Comparison of ENCODE assay signal across 8 mouse cellular contexts in genomic region chr4:133706956-133707355, GRCm38 (mm10). TPM values are rescaled to one million over a fixed set of nuclear protein-coding genes. Genes with fewer than 3 reads are reported as not detected.
DNase-seq lines count a peak whose midpoint lies in the region; ATAC-seq and TF ChIP-seq lines count a peak whose summit lies in the region.

No protein-coding gene starts in this region.

- 86% methylated on average over 8 of the region's 8 CpGs for WGBS in midbrain, embryonic 15.5 days
- 88% methylated on average over 8 of the region's 8 CpGs for WGBS in midbrain, embryonic 13.5 days
- 1% methylated on average over 8 of the region's 8 CpGs for WGBS in cerebellum, adult 2 months
- WGBS in intestine, postnatal 0 days, result 49% methylated on average over 8 of the region's 8 CpGs
- WGBS in limb, embryonic 14.5 days, result 50% methylated on average over 8 of the region's 8 CpGs

- no peak for TF ChIP-seq CTCF in cerebellum, adult 2 months (IDR thresholded peaks at IDR 0.05; ENCODE audit: borderline replicate concordance, insufficient read depth, low read depth, low read length)
- no peak for TF ChIP-seq CTCF in intestine, postnatal 0 days (IDR thresholded peaks at IDR 0.05; ENCODE audit: low read depth)

- no peaks in the 10 kb centered on the region for H3K9me3 ChIP-seq in midbrain, embryonic 15.5 days
- H3K9me3 ChIP-seq in midbrain, embryonic 13.5 days, result no peaks in the 10 kb centered on the region
- H3K9me3 ChIP-seq in intestine, postnatal 0 days (ENCODE audit: control insufficient read depth), result no peaks in the 10 kb centered on the region
- no peaks in the 10 kb centered on the region for H3K9me3 ChIP-seq in limb, embryonic 14.5 days (ENCODE audit: control insufficient read depth, low read length)

- no peak overlapping the region for H3K9ac ChIP-seq in midbrain, embryonic 15.5 days
- H3K9ac ChIP-seq in midbrain, embryonic 13.5 days (replicated peaks), result no peak overlapping the region
- no peak overlapping the region for H3K9ac ChIP-seq in intestine, postnatal 0 days (ENCODE audit: low read depth, low read length)
- H3K9ac ChIP-seq in limb, embryonic 14.5 days (ENCODE audit: low read depth, low read length, severe bottlenecking), result no peak overlapping the region

- peaks cover 6% of the 10 kb centered on the region; the same call in 1 of the 2 replicates for H3K36me3 ChIP-seq in midbrain, embryonic 15.5 days (replicated peaks)
- H3K36me3 ChIP-seq in midbrain, embryonic 13.5 days, result peaks cover 55% of the 10 kb centered on the region
- H3K36me3 ChIP-seq in intestine, postnatal 0 days (ENCODE audit: control insufficient read depth, insufficient read depth), result peaks cover 49% of the 10 kb centered on the region
- peaks cover 75% of the 10 kb centered on the region for H3K36me3 ChIP-seq in limb, embryonic 14.5 days (ENCODE audit: control insufficient read depth, insufficient read depth, low read length)

- peak; percentile 76 to 86 for DNase-seq in cerebellum, adult 2 months
- peak; percentile 56 to 57 for DNase-seq in gastrocnemius, postnatal 36 days
- DNase-seq in limb, embryonic 14.5 days (ENCODE audit: low spot score), result peak; percentile 37
- peak; percentile 77 to 84 for DNase-seq in natural killer cell, adult 2 months (ENCODE audit: low spot score in 2 of 2)
- peak; percentile 82 for DNase-seq in thymus, postnatal 25 days

- no peaks in the 10 kb centered on the region for H3K27me3 ChIP-seq in midbrain, embryonic 15.5 days (replicated peaks)
- H3K27me3 ChIP-seq in midbrain, embryonic 13.5 days, result no peaks in the 10 kb centered on the region
- no peaks in the 10 kb centered on the region for H3K27me3 ChIP-seq in cerebellum, adult 2 months (ENCODE audit: control insufficient read depth, insufficient read depth, low read length)
- no peaks in the 10 kb centered on the region for H3K27me3 ChIP-seq in intestine, postnatal 0 days (replicated peaks; ENCODE audit: control insufficient read depth, insufficient read depth, low read length)
- no peaks in the 10 kb centered on the region for H3K27me3 ChIP-seq in limb, embryonic 14.5 days (ENCODE audit: control insufficient read depth, insufficient read depth, low read length)

- H3K4me1 ChIP-seq in midbrain, embryonic 15.5 days, result peaks cover 4% of the 10 kb centered on the region; the same call in 1 of the 2 replicates
- H3K4me1 ChIP-seq in midbrain, embryonic 13.5 days (replicated peaks), result peaks cover 12% of the 10 kb centered on the region; the same call in 1 of the 2 replicates
- peaks cover 31% of the 10 kb centered on the region for H3K4me1 ChIP-seq in cerebellum, adult 2 months (ENCODE audit: control insufficient read depth, insufficient read depth, low read length)
- peaks cover 14% of the 10 kb centered on the region; the same call in 1 of the 2 replicates for H3K4me1 ChIP-seq in intestine, postnatal 0 days (replicated peaks; ENCODE audit: control insufficient read depth, insufficient read depth, low read length)
- H3K4me1 ChIP-seq in limb, embryonic 14.5 days (ENCODE audit: control insufficient read depth, insufficient read depth, low read length), result peaks cover 3% of the 10 kb centered on the region; the same call in 1 of the 2 replicates

- intact Hi-C loops in gastrocnemius, postnatal 36 days (cut with DNase I), result no loop called here

- peak; percentile 20; the same call in 1 of the 2 replicates for TF ChIP-seq POLR2A in cerebellum, adult 2 months (IDR thresholded peaks at IDR 0.05; ENCODE audit: borderline replicate concordance, insufficient read depth, low read length)
- no peak for TF ChIP-seq POLR2A in limb, embryonic 14.5 days (IDR thresholded peaks at IDR 0.05; ENCODE audit: borderline replicate concordance, extremely low read depth, insufficient read depth, insufficient read length)

- no peak overlapping the region for H3K4me3 ChIP-seq in midbrain, embryonic 15.5 days
- H3K4me3 ChIP-seq in midbrain, embryonic 13.5 days (replicated peaks), result no peak overlapping the region
- no peak overlapping the region for H3K4me3 ChIP-seq in cerebellum, adult 2 months (replicated peaks; ENCODE audit: insufficient read depth, low read depth, low read length)
- H3K4me3 ChIP-seq in intestine, postnatal 0 days (ENCODE audit: low read depth, low read length), result no peak overlapping the region
- no peak overlapping the region for H3K4me3 ChIP-seq in limb, embryonic 14.5 days (replicated peaks; ENCODE audit: low read length)

- H3K4me2 ChIP-seq in midbrain, embryonic 15.5 days, result no peak overlapping the region
- no peak overlapping the region for H3K4me2 ChIP-seq in midbrain, embryonic 13.5 days (replicated peaks)
- H3K4me2 ChIP-seq in intestine, postnatal 0 days (replicated peaks; ENCODE audit: low read depth), result no peak overlapping the region
- no peak overlapping the region for H3K4me2 ChIP-seq in limb, embryonic 14.5 days (replicated peaks; ENCODE audit: low read depth, low read length, severe bottlenecking)

- ATAC-seq in midbrain, embryonic 15.5 days (replicated peaks), result no peak
- no peak for ATAC-seq in midbrain, embryonic 13.5 days
- ATAC-seq in intestine, postnatal 0 days, result no peak
- ATAC-seq in limb, embryonic 14.5 days (ENCODE audit: low FRiP score, low read depth), result no peak

- 0 out of 2 replicates have a peak overlapping the region, but pooled peaks have one; percentile 1 for H3K27ac ChIP-seq in midbrain, embryonic 15.5 days
- no peak overlapping the region for H3K27ac ChIP-seq in midbrain, embryonic 13.5 days
- peak overlapping the region; percentile 82; the same call in 1 of the 2 replicates for H3K27ac ChIP-seq in cerebellum, adult 2 months (ENCODE audit: insufficient read depth, low read length)
- peak overlapping the region; percentile 60; the same call in 1 of the 2 replicates for H3K27ac ChIP-seq in intestine, postnatal 0 days (ENCODE audit: low read depth, low read length)
- 0 out of 2 replicates have a peak overlapping the region, but pooled peaks have one; percentile 63 for H3K27ac ChIP-seq in limb, embryonic 14.5 days (replicated peaks; ENCODE audit: low read depth, low read length)

RNA-seq across cellular contexts. Expression of gene Pigv, which starts 34.5 kb away (rescaled TPM):
- polyA plus RNA-seq in midbrain, embryonic 15.5 days (2015; fragmentation: Nextera tagmentation; extraction: Ambion mirVana), result 16.0 and 16.2 TPM in 2 replicates
- polyA plus RNA-seq in midbrain, embryonic 13.5 days (2015; fragmentation: Nextera tagmentation; extraction: Ambion mirVana), result 13.7 and 16.0 TPM in 2 replicates
- polyA plus RNA-seq in cerebellum, adult 2 months (2012; rRNA removed), result 10.8 and 11.1 TPM in 2 replicates
- total RNA-seq in gastrocnemius, postnatal 36 days (2021), result 10 to 100 TPM in 1 of 2 experiments, 1 to 10 TPM in 1; 8.4 to 10.4 TPM
- polyA plus RNA-seq in intestine, postnatal 0 days (2015; fragmentation: Nextera tagmentation; extraction: Ambion mirVana), result 10.7 and 12.5 TPM in 2 replicates
- 12.2 and 13.7 TPM in 2 replicates for polyA plus RNA-seq in limb, embryonic 14.5 days (2012; rRNA removed)
- polyA plus RNA-seq in limb, embryonic 14.5 days (2014; fragmentation: Nextera tagmentation; extraction: Ambion mirVana), result 10.9 and 12.5 TPM in 2 replicates

RNA-seq across cellular contexts. Expression of gene Arid1a, which starts 49.6 kb away (rescaled TPM):
- 37.9 and 39.3 TPM in 2 replicates for polyA plus RNA-seq in midbrain, embryonic 15.5 days (2015; fragmentation: Nextera tagmentation; extraction: Ambion mirVana)
- 43.6 and 47.1 TPM in 2 replicates for polyA plus RNA-seq in midbrain, embryonic 13.5 days (2015; fragmentation: Nextera tagmentation; extraction: Ambion mirVana)
- polyA plus RNA-seq in cerebellum, adult 2 months (2012; rRNA removed), result 49.4 and 52.2 TPM in 2 replicates
- total RNA-seq in gastrocnemius, postnatal 36 days (2021), result 10 to 100 TPM; 18.1 to 24.4 TPM
- polyA plus RNA-seq in intestine, postnatal 0 days (2015; fragmentation: Nextera tagmentation; extraction: Ambion mirVana), result 10.4 and 12.1 TPM in 2 replicates
- 70.8 and 87.1 TPM in 2 replicates for polyA plus RNA-seq in limb, embryonic 14.5 days (2012; rRNA removed)
- 33.3 and 40.8 TPM in 2 replicates for polyA plus RNA-seq in limb, embryonic 14.5 days (2014; fragmentation: Nextera tagmentation; extraction: Ambion mirVana)

RNA-seq across cellular contexts. Expression of gene Zdhhc18, which starts 57.0 kb away (rescaled TPM):
- polyA plus RNA-seq in midbrain, embryonic 15.5 days (2015; fragmentation: Nextera tagmentation; extraction: Ambion mirVana), result 6.4 and 9.3 TPM in 2 replicates
- 3.5 and 4.1 TPM in 2 replicates for polyA plus RNA-seq in midbrain, embryonic 13.5 days (2015; fragmentation: Nextera tagmentation; extraction: Ambion mirVana)
- 51.8 and 58.7 TPM in 2 replicates for polyA plus RNA-seq in cerebellum, adult 2 months (2012; rRNA removed)
- total RNA-seq in gastrocnemius, postnatal 36 days (2021), result 10 to 100 TPM; 24.5 to 35.2 TPM
- 1.8 and 2.3 TPM in 2 replicates for polyA plus RNA-seq in intestine, postnatal 0 days (2015; fragmentation: Nextera tagmentation; extraction: Ambion mirVana)
- 38.0 and 46.5 TPM in 2 replicates for polyA plus RNA-seq in limb, embryonic 14.5 days (2012; rRNA removed)
- 4.0 and 7.0 TPM in 2 replicates for polyA plus RNA-seq in limb, embryonic 14.5 days (2014; fragmentation: Nextera tagmentation; extraction: Ambion mirVana)
